Mouse (Mus musculus): Measurements from ENCODE around the gene Duxf3. TPM values are rescaled to one million over a fixed set of nuclear protein-coding genes. Genes with fewer than 3 reads are reported as not detected.
A peak's percentile ranks its signal among the peaks of the same experiment; 100 is the strongest.

Duxf3 gene
- total and polyA plus RNA-seq, 3 experiments: 0.17 TPM; not detected in 2

GRCm38 (mm10) chr10:58254635-58255175 is 22.2 kb upstream of the Duxf3 start:
- Histone ChIP-seq H3K27ac (ENCODE audit: insufficient read depth, low read depth) (no peak overlapping the region), H3K79me2 (replicated peaks; ENCODE audit: control insufficient read depth, extremely low read depth, insufficient read depth, poor library complexity, severe bottlenecking) (peaks cover 5% of the 10 kb centered on the region; the same call in 1 of the 2 replicates), H3K4me1 (ENCODE audit: control insufficient read depth in 1 of 2, insufficient read depth in 2 of 2) (peaks cover 0 to 18% of the 10 kb centered on the region in 2 experiments; a peak in 2 of 4 replicates), H3K36me3 (replicated peaks in 1 of 2; ENCODE audit: control insufficient read depth in 1 of 2, insufficient read depth in 1 of 2, low read length in 1 of 2) (peaks cover 9 to 16% of the 10 kb centered on the region in 2 experiments), H3K27me3 (replicated peaks) (no peaks in the 10 kb centered on the region), H3K9me3 (replicated peaks; ENCODE audit: low read length) (no peaks in the 10 kb centered on the region), H3K4me3 (replicated peaks in 1 of 3; ENCODE audit: low read depth in 2 of 3, low read length in 2 of 3, poor library complexity in 1 of 3) (peak overlapping the region; percentile 90 to 91 (median 91)), H3K9ac (ENCODE audit: insufficient read depth, low read depth) (peak overlapping the region; percentile 72), H3K4me2 (ENCODE audit: insufficient read depth, low read depth, poor library complexity, severe bottlenecking) (peak overlapping the region; percentile 95)
- TF ChIP-seq RAD21 (IDR thresholded peaks at IDR 0.05; ENCODE audit: low read depth, low read length): no peak
- no peak for TF ChIP-seq MAZ (IDR thresholded peaks at IDR 0.05; ENCODE audit: low read depth, low read length)
- no peak for TF ChIP-seq ZC3H11A (IDR thresholded peaks at IDR 0.05; ENCODE audit: low read depth, low read length)
- no peak for TF ChIP-seq POLR2AphosphoS2 (IDR thresholded peaks at IDR 0.05; ENCODE audit: low read depth, low read length)
- TF ChIP-seq CTCF (conservative IDR thresholded peaks at IDR 0.05 in 1 of 2, IDR thresholded peaks at IDR 0.05 in 1 of 2; ENCODE audit: low read depth in 2 of 2, low read length in 2 of 2): no peak
- TF ChIP-seq SIN3A (IDR thresholded peaks at IDR 0.05; ENCODE audit: low read length): no peak
- no peak for TF ChIP-seq EP300 (IDR thresholded peaks at IDR 0.05; ENCODE audit: low read length)
- peak; percentile 81 for TF ChIP-seq MAX (IDR thresholded peaks at IDR 0.05; ENCODE audit: low read length)
- no peak for TF ChIP-seq IRF4 (IDR thresholded peaks at IDR 0.05; ENCODE audit: low read depth, low read length)
- no peak for TF ChIP-seq ZMIZ1 (IDR thresholded peaks at IDR 0.05; ENCODE audit: low read depth, low read length)
- peak; percentile 39 for TF ChIP-seq USF2 (conservative IDR thresholded peaks at IDR 0.05; ENCODE audit: low read depth, low read length)
- TF ChIP-seq CHD1 (IDR thresholded peaks at IDR 0.05; ENCODE audit: low read depth, low read length): no peak
- no peak for TF ChIP-seq TBP (conservative IDR thresholded peaks at IDR 0.05; ENCODE audit: low read depth, low read length)
- no peak for TF ChIP-seq TCF12 (IDR thresholded peaks at IDR 0.05; ENCODE audit: low read depth, low read length)
- no peak for TF ChIP-seq MXI1 (IDR thresholded peaks at IDR 0.05; ENCODE audit: low read depth, low read length)
- no peak for TF ChIP-seq MEF2A (IDR thresholded peaks at IDR 0.05; ENCODE audit: borderline replicate concordance, low read depth, low read length)
- no peak for TF ChIP-seq E2F4 (IDR thresholded peaks at IDR 0.05; ENCODE audit: insufficient replicate concordance, low read depth, low read length)
- no peak for TF ChIP-seq ZKSCAN1 (IDR thresholded peaks at IDR 0.05; ENCODE audit: borderline replicate concordance, low read depth, low read length)
- TF ChIP-seq NRF1 (IDR thresholded peaks at IDR 0.05; ENCODE audit: low read depth, low read length): no peak
- no peak for TF ChIP-seq HCFC1 (IDR thresholded peaks at IDR 0.05; ENCODE audit: low read depth, low read length)
- no peak for TF ChIP-seq PAX5 (IDR thresholded peaks at IDR 0.05; ENCODE audit: low read length)
- no peak for TF ChIP-seq GABPA (IDR thresholded peaks at IDR 0.05; ENCODE audit: insufficient replicate concordance, low read depth, low read length)
- TF ChIP-seq KAT2A (IDR thresholded peaks at IDR 0.05; ENCODE audit: insufficient replicate concordance, low read length): no peak
- TF ChIP-seq NELFE (IDR thresholded peaks at IDR 0.05; ENCODE audit: low read depth, low read length): no peak
- TF ChIP-seq ZNF384 (IDR thresholded peaks at IDR 0.05; ENCODE audit: low read depth, low read length): no peak
- peak; percentile 32; the same call in 1 of the 2 replicates for TF ChIP-seq USF1 (IDR thresholded peaks at IDR 0.05; ENCODE audit: low read depth, low read length)
- no peak for TF ChIP-seq POLR2A (IDR thresholded peaks at IDR 0.05; ENCODE audit: low read depth, low read length)
- peak; percentile 84 for TF ChIP-seq BHLHE40 (IDR thresholded peaks at IDR 0.05; ENCODE audit: low read depth, low read length)
- in situ Hi-C loops (cut with MboI; ENCODE audit: low pct_ligation_motif_present, low pct_unique_long_range_greater_than_20kb, low sequenced_read_pairs): no loop called here
- DNase-seq (ENCODE audit: extremely low read depth): peak; percentile 28
- dilution Hi-C loops (cut with MboI; ENCODE audit: extremely low pct_ligation_motif_present, extremely low pct_unique_long_range_greater_than_20kb, low sequenced_read_pairs): no loop called here
